Mouse (Mus musculus): Measurements from ENCODE around the gene Edar. TPM values are rescaled to one million over a fixed set of nuclear protein-coding genes. Genes with fewer than 3 reads are reported as not detected.

The Edar gene
- polyA plus RNA-seq, 1 experiment from 2014 or later = 1.6 TPM

GRCm38 (mm10) chr10:58624848-58625711 lies 50.4 kb downstream of the Edar start:
- Histone ChIP-seq H3K4me2 (no peak overlapping the region), H3K4me1 (replicated peaks) (0 out of 2 replicates have a peak, but pooled peaks cover 4% of the 10 kb centered on the region), H3K27me3 (no peaks in the 10 kb centered on the region), H3K27ac (no peak overlapping the region), H3K9me3 (no peaks in the 10 kb centered on the region), H3K4me3 (replicated peaks) (no peak overlapping the region), H3K36me3 (no peaks in the 10 kb centered on the region), H3K9ac (replicated peaks) (no peak overlapping the region)
- WGBS = 71% methylated on average over 12 of the region's 12 CpGs
- no peak for ATAC-seq (ENCODE audit: insufficient number of reproducible peaks, insufficient read depth, low FRiP score, low TSS enrichment, low read depth)

- Histone ChIP-seq H3K4me2 (no peak overlapping the region), H3K9me3 (no peaks in the 10 kb centered on the region), H3K27me3 (no peaks in the 10 kb centered on the region), H3K9ac (replicated peaks) (no peak overlapping the region), H3K27ac (no peak overlapping the region), H3K4me3 (replicated peaks) (no peak overlapping the region), H3K4me1 (replicated peaks) (no peaks in the 10 kb centered on the region), H3K36me3 (no peaks in the 10 kb centered on the region)
- ATAC-seq (ENCODE audit: insufficient number of reproducible peaks, insufficient read depth, low FRiP score, low TSS enrichment, low read depth) = no peak
- WGBS = 89% methylated on average over 4 of the region's 4 CpGs
Measured at GRCm38 (mm10) chr10:58619266-58619665, 56.2 kb downstream of the Edar start.

GRCm38 (mm10) chr10:58618501-58619216 lies 56.8 kb downstream of the Edar start:
- no peak overlapping the region for H3K27ac ChIP-seq
- no peaks in the 10 kb centered on the region for H3K4me1 ChIP-seq (replicated peaks)
- no peak overlapping the region for H3K9ac ChIP-seq (replicated peaks)
- no peaks in the 10 kb centered on the region for H3K36me3 ChIP-seq
- WGBS = 90% methylated on average over 17 of the region's 17 CpGs
- H3K9me3 ChIP-seq = no peaks in the 10 kb centered on the region
- no peak for ATAC-seq (ENCODE audit: insufficient number of reproducible peaks, insufficient read depth, low FRiP score, low TSS enrichment, low read depth)
- no peaks in the 10 kb centered on the region for H3K27me3 ChIP-seq
- no peak overlapping the region for H3K4me2 ChIP-seq
- H3K4me3 ChIP-seq (replicated peaks) = no peak overlapping the region

GRCm38 (mm10) chr10:58616565-58616964 lies 58.9 kb downstream of the Edar start:
- no peak for ATAC-seq (ENCODE audit: insufficient number of reproducible peaks, insufficient read depth, low FRiP score, low TSS enrichment, low read depth)
- Histone ChIP-seq H3K4me3 (replicated peaks) (no peak overlapping the region), H3K9ac (replicated peaks) (no peak overlapping the region), H3K9me3 (no peaks in the 10 kb centered on the region), H3K27ac (no peak overlapping the region), H3K4me2 (no peak overlapping the region), H3K36me3 (no peaks in the 10 kb centered on the region), H3K4me1 (replicated peaks) (no peaks in the 10 kb centered on the region), H3K27me3 (no peaks in the 10 kb centered on the region)
- WGBS = 84% methylated on average over 5 of the region's 5 CpGs

- H3K27me3 ChIP-seq = 0 out of 2 replicates have a peak, but pooled peaks cover 2% of the 10 kb centered on the region
- H3K4me1 ChIP-seq (replicated peaks) = no peaks in the 10 kb centered on the region
- H3K4me2 ChIP-seq = no peak overlapping the region
- 84% methylated on average over 6 of the region's 6 CpGs for WGBS
- no peak overlapping the region for H3K9ac ChIP-seq (replicated peaks)
- H3K4me3 ChIP-seq (replicated peaks) = no peak overlapping the region
- no peaks in the 10 kb centered on the region for H3K9me3 ChIP-seq
- no peak for ATAC-seq (ENCODE audit: insufficient number of reproducible peaks, insufficient read depth, low FRiP score, low TSS enrichment, low read depth)
- no peaks in the 10 kb centered on the region for H3K36me3 ChIP-seq
- H3K27ac ChIP-seq = no peak overlapping the region
Measured at GRCm38 (mm10) chr10:58614601-58615000, 60.9 kb downstream of the Edar start.

GRCm38 (mm10) chr10:58610484-58611261 lies 64.8 kb downstream of the Edar start:
- Histone ChIP-seq H3K27me3 (0 out of 2 replicates have a peak, but pooled peaks cover 2% of the 10 kb centered on the region), H3K9ac (replicated peaks) (no peak overlapping the region), H3K4me3 (replicated peaks) (no peak overlapping the region), H3K4me2 (no peak overlapping the region), H3K27ac (no peak overlapping the region), H3K9me3 (no peaks in the 10 kb centered on the region), H3K4me1 (replicated peaks) (no peaks in the 10 kb centered on the region), H3K36me3 (no peaks in the 10 kb centered on the region)
- WGBS = 81% methylated on average over 7 of the region's 7 CpGs
- no peak for ATAC-seq (ENCODE audit: insufficient number of reproducible peaks, insufficient read depth, low FRiP score, low TSS enrichment, low read depth)

GRCm38 (mm10) chr10:58608858-58609257 lies 66.6 kb downstream of the Edar start:
- Histone ChIP-seq H3K27ac (no peak overlapping the region), H3K9me3 (no peaks in the 10 kb centered on the region), H3K4me1 (replicated peaks) (no peaks in the 10 kb centered on the region), H3K9ac (replicated peaks) (no peak overlapping the region), H3K27me3 (0 out of 2 replicates have a peak, but pooled peaks cover 2% of the 10 kb centered on the region), H3K36me3 (no peaks in the 10 kb centered on the region), H3K4me2 (no peak overlapping the region), H3K4me3 (replicated peaks) (no peak overlapping the region)
- no peak for ATAC-seq (ENCODE audit: insufficient number of reproducible peaks, insufficient read depth, low FRiP score, low TSS enrichment, low read depth)
- WGBS = 89% methylated on average over 3 of the region's 3 CpGs

- H3K36me3 ChIP-seq = no peaks in the 10 kb centered on the region
- 0 out of 2 replicates have a peak, but pooled peaks cover 2% of the 10 kb centered on the region for H3K27me3 ChIP-seq
- 83% methylated on average over 3 of the region's 3 CpGs for WGBS
- H3K4me3 ChIP-seq (replicated peaks) = no peak overlapping the region
- peaks cover 9% of the 10 kb centered on the region; the same call in 1 of the 2 replicates for H3K4me1 ChIP-seq (replicated peaks)
- H3K4me2 ChIP-seq = no peak overlapping the region
- ATAC-seq (ENCODE audit: insufficient number of reproducible peaks, insufficient read depth, low FRiP score, low TSS enrichment, low read depth) = no peak
- no peak overlapping the region for H3K9ac ChIP-seq (replicated peaks)
- no peak overlapping the region for H3K27ac ChIP-seq
- no peaks in the 10 kb centered on the region for H3K9me3 ChIP-seq
Measured at GRCm38 (mm10) chr10:58606356-58606755, 69.1 kb downstream of the Edar start.

- Histone ChIP-seq H3K9me3 (no peaks in the 10 kb centered on the region), H3K27ac (no peak overlapping the region), H3K4me1 (replicated peaks) (peaks cover 13% of the 10 kb centered on the region; the same call in 1 of the 2 replicates), H3K9ac (replicated peaks) (no peak overlapping the region), H3K4me3 (replicated peaks) (no peak overlapping the region), H3K36me3 (no peaks in the 10 kb centered on the region), H3K4me2 (no peak overlapping the region), H3K27me3 (no peaks in the 10 kb centered on the region)
- ATAC-seq (ENCODE audit: insufficient number of reproducible peaks, insufficient read depth, low FRiP score, low TSS enrichment, low read depth) = no peak
- WGBS = 89% methylated on average over 2 of the region's 2 CpGs
Measured at GRCm38 (mm10) chr10:58604779-58605178, 70.7 kb downstream of the Edar start.

- Histone ChIP-seq H3K4me1 (replicated peaks) (peaks cover 13% of the 10 kb centered on the region; the same call in 1 of the 2 replicates), H3K27me3 (no peaks in the 10 kb centered on the region), H3K27ac (0 out of 2 replicates have a peak overlapping the region, but pooled peaks have one; percentile 45), H3K36me3 (no peaks in the 10 kb centered on the region), H3K4me2 (peak overlapping the region; percentile 10; the same call in 1 of the 2 replicates), H3K4me3 (replicated peaks) (no peak overlapping the region), H3K9ac (replicated peaks) (no peak overlapping the region), H3K9me3 (no peaks in the 10 kb centered on the region)
- WGBS = 63% methylated on average over 7 of the region's 7 CpGs
- 0 out of 2 replicates have a peak, but pooled peaks have one; percentile 2 for ATAC-seq (ENCODE audit: insufficient number of reproducible peaks, insufficient read depth, low FRiP score, low TSS enrichment, low read depth)
Measured at GRCm38 (mm10) chr10:58601946-58602345, 73.5 kb downstream of the Edar start.
